Mouse (Mus musculus): Measurements from ENCODE around the gene Cdh16. TPM values are rescaled to one million over a fixed set of nuclear protein-coding genes. Genes with fewer than 3 reads are reported as not detected.
"Not testable (repeated sequence)": the region's sequence is repeated elsewhere in the genome, so short reads cannot be mapped to it uniquely, and the experiment has no call there.

Cdh16 gene
- not detected in 2 replicates for polyA plus RNA-seq (2014; fragmentation: Nextera tagmentation; extraction: Ambion mirVana)

DNA sequence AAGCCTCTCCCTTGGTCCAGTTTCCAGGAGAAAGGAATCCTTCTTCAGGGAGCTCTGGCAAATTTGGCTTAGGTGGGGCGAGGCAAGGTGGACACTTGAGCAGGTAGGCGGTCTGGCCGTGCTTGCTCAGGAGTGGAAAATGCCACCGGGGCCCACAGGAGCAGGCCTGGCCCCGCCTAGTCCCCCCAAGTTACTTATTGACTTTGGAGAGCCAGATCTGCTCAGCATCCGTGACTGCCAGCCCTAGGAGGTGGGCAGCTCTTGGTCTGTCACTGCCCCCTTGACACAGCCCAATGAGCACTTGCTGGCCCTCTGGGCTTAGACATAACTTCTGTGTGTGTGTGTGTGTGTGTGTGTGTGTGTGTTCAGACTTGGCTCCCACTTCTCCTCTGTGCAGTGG is at the start of gene Cdh16:
Gene Cdh16, minus strand, starts transcription at position 236 of the 400 bp plus-strand sequence.
- Histone ChIP-seq H3K4me1 (ENCODE audit: control insufficient read depth, insufficient read depth, low read length) (no peaks in the 10 kb centered on the region), H3K36me3 (ENCODE audit: control insufficient read depth, insufficient read depth, low read length) (no peaks in the 10 kb centered on the region), H3K4me3 (ENCODE audit: low read depth, low read length) (no peak within 1 kb of the TSS), H3K9me3 (ENCODE audit: control insufficient read depth, low read length) (no peaks in the 10 kb centered on the region), H3K27me3 (ENCODE audit: control insufficient read depth, insufficient read depth, low read length) (no peaks in the 10 kb centered on the region), H3K27ac (replicated peaks; ENCODE audit: low read depth, low read length) (no peak within 1 kb of the TSS), H3K9ac (ENCODE audit: low read length) (no peak within 1 kb of the TSS), H3K4me2 (ENCODE audit: low read depth, severe bottlenecking) (no peak within 1 kb of the TSS)
- ATAC-seq (ENCODE audit: insufficient number of reproducible peaks, low FRiP score, low TSS enrichment, low read depth) (no peak), DNase-seq (ENCODE audit: low spot score) (no peak)
- WGBS: 89% methylated on average over 6 of the region's 6 CpGs

DNA sequence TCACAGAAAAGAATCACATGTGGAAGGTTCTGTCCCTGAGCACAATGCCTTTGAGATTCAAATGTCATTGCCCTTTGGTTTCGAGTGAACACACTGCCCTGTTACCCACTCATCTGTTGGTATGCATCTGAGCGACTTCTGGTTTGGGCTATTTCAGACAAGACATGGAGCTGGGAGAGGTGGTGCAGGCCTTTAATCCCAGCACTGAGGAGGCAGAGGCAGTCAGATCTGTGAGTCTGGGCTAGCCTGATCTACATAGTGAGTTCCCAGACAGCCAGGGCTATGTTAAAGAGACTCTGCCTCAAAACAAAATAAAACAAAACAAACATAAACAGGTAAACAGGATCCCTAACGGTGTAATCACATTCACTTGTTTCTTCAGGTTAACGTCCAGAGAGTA is 31.4 kb upstream of the Cdh16 start:
- no peak overlapping the region for H3K4me2 ChIP-seq (ENCODE audit: low read depth, severe bottlenecking)
- no peak overlapping the region for H3K4me3 ChIP-seq (ENCODE audit: low read depth, low read length)
- no peak overlapping the region for H3K9ac ChIP-seq (ENCODE audit: low read length)
- H3K27me3 ChIP-seq (ENCODE audit: control insufficient read depth, insufficient read depth, low read length): no peaks in the 10 kb centered on the region
- H3K9me3 ChIP-seq (ENCODE audit: control insufficient read depth, low read length): no peaks in the 10 kb centered on the region
- no peaks in the 10 kb centered on the region for H3K36me3 ChIP-seq (ENCODE audit: control insufficient read depth, insufficient read depth, low read length)
- 81% methylated on average over 4 of the region's 4 CpGs for WGBS
- H3K27ac ChIP-seq (replicated peaks; ENCODE audit: low read depth, low read length): no peak overlapping the region
- no peaks in the 10 kb centered on the region for H3K4me1 ChIP-seq (ENCODE audit: control insufficient read depth, insufficient read depth, low read length)
- DNase-seq (ENCODE audit: low spot score) (no peak), ATAC-seq (ENCODE audit: insufficient number of reproducible peaks, low FRiP score, low TSS enrichment, low read depth) (no peak)

DNA sequence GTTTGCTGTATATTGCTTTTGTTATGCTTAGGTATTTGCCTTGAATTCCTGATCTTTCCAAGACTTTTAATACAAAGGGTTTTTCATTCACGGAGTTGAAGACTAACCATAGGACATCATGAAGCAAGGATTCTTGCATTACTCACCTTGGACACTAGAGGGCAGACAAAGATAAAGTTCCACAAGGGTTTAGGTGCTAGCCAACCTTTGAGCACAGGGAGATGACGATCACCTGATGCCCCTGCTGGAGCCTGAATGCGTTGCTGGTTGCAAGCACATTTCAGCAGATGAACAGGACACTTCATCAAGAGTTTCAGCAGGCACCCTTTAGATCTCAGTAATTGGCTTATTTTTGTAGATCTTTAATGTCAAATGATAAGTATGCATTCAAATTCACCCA is 30.8 kb upstream of the Cdh16 start:
- Histone ChIP-seq H3K9ac (ENCODE audit: low read length) (no peak overlapping the region), H3K27ac (replicated peaks; ENCODE audit: low read depth, low read length) (no peak overlapping the region), H3K4me2 (ENCODE audit: low read depth, severe bottlenecking) (no peak overlapping the region), H3K9me3 (ENCODE audit: control insufficient read depth, low read length) (no peaks in the 10 kb centered on the region), H3K4me1 (ENCODE audit: control insufficient read depth, insufficient read depth, low read length) (no peaks in the 10 kb centered on the region), H3K4me3 (ENCODE audit: low read depth, low read length) (no peak overlapping the region), H3K36me3 (ENCODE audit: control insufficient read depth, insufficient read depth, low read length) (no peaks in the 10 kb centered on the region), H3K27me3 (ENCODE audit: control insufficient read depth, insufficient read depth, low read length) (no peaks in the 10 kb centered on the region)
- peak; percentile 81 for DNase-seq (ENCODE audit: low spot score)
- peak; percentile 51; the same call in 1 of the 2 replicates for ATAC-seq (ENCODE audit: insufficient number of reproducible peaks, low FRiP score, low TSS enrichment, low read depth)
- 4% methylated on average over 3 of the region's 3 CpGs for WGBS

DNA sequence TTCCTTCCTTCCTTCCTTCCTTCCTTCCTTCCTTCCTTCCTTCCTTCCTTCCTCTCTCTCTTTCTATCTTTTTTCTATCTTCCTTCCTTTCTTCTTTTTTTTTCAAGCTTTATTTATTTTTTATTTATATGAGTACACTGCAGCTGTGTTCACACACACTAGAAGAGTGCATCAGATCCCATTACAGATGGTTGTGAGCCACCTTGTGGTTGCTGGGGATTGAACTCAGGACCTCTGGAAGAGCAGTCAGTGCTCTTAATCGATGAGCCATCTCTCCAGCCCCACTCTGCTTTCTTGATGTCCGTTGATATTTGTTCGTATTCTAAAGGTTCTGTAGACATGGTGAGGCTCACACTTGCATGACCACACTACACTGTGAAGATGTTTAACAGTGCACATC is 20.0 kb upstream of the Cdh16 start:
- H3K36me3 ChIP-seq (ENCODE audit: control insufficient read depth, insufficient read depth, low read length): not testable (repeated sequence)

GRCm38 (mm10) chr8:104642324-104642654 is 18.1 kb upstream of the Cdh16 start:
- H3K4me2 ChIP-seq (ENCODE audit: low read depth, severe bottlenecking): peak overlapping the region; percentile 94
- peak overlapping the region; percentile 88 for H3K4me3 ChIP-seq (ENCODE audit: low read depth, low read length)
- 80% methylated on average over 6 of the region's 6 CpGs for WGBS
- no peaks in the 10 kb centered on the region for H3K36me3 ChIP-seq (ENCODE audit: control insufficient read depth, insufficient read depth, low read length)
- H3K4me1 ChIP-seq (ENCODE audit: control insufficient read depth, insufficient read depth, low read length): peaks cover 5% of the 10 kb centered on the region; the same call in 1 of the 2 replicates
- no peak overlapping the region for H3K27ac ChIP-seq (replicated peaks; ENCODE audit: low read depth, low read length)
- H3K27me3 ChIP-seq (ENCODE audit: control insufficient read depth, insufficient read depth, low read length): no peaks in the 10 kb centered on the region
- DNase-seq (ENCODE audit: low spot score) (no peak), ATAC-seq (ENCODE audit: insufficient number of reproducible peaks, low FRiP score, low TSS enrichment, low read depth) (peak; percentile 28; the same call in 1 of the 2 replicates)
- H3K9me3 ChIP-seq (ENCODE audit: control insufficient read depth, low read length): no peaks in the 10 kb centered on the region
- H3K9ac ChIP-seq (ENCODE audit: low read length): peak overlapping the region; percentile 79

More for the DNA sequence above, 20.0 kb upstream of the Cdh16 start:
- not testable (repeated sequence) for H3K4me2 ChIP-seq (ENCODE audit: low read depth, severe bottlenecking); H3K4me1 ChIP-seq (ENCODE audit: control insufficient read depth, insufficient read depth, low read length); H3K9me3 ChIP-seq (ENCODE audit: control insufficient read depth, low read length); H3K27me3 ChIP-seq (ENCODE audit: control insufficient read depth, insufficient read depth, low read length); DNase-seq (ENCODE audit: low spot score); H3K9ac ChIP-seq (ENCODE audit: low read length); H3K27ac ChIP-seq (replicated peaks; ENCODE audit: low read depth, low read length); ATAC-seq (ENCODE audit: insufficient number of reproducible peaks, low FRiP score, low TSS enrichment, low read depth); H3K4me3 ChIP-seq (ENCODE audit: low read depth, low read length)
- 70% methylated on average over 3 of the region's 3 CpGs for WGBS

DNA sequence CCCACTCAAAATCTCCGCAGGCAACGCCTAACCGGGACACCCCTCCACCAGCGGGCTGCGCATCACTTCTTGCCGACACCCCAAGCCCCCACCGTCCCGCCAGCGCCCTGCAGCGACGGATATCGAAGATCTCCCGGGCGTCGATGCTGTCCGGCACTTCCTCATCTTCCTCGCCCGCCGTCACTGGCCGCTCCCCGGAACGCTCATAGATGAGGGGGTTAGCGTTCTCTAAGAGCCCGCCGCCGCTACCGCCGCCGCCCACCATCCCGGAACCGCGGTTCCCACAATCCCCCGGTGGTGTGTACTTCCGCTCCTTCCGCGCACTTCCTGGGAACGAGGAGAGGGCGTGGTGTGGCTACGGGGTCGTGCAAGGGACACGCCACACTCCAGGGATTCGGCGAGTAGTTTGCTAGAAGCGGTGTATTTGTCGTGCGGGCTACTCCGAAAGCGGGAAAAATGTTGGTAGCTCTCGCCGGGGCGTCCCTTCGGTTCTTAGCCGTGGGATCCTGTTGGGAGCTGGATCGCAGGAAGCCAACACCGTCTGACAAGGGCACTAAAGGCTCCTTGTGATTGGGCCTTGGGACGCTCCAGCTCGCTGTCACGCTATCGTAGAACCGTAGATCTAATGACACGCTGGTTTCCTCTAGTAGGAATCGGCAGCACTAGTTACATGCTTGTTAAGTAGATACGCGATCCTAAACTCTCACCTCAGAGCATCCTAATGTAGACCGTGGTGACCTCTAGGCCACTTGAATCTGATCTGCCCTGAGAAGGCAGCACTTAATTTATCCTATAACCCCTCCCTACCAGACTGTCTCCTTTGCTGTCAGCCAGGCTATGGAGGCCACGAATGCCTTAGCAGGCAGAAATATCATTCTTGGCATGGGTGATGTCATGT is 17.5 kb upstream of the Cdh16 start, which contains the start of gene Ciao2b:
Gene Ciao2b, minus strand, starts transcription at position 540 of the 898 bp plus-strand sequence.
- Histone ChIP-seq H3K4me3 (ENCODE audit: low read depth, low read length) (peak within 1 kb of the TSS; percentile 88), H3K4me1 (ENCODE audit: control insufficient read depth, insufficient read depth, low read length) (peaks cover 5% of the 10 kb centered on the region; the same call in 1 of the 2 replicates), H3K9me3 (ENCODE audit: control insufficient read depth, low read length) (no peaks in the 10 kb centered on the region), H3K4me2 (ENCODE audit: low read depth, severe bottlenecking) (peak within 1 kb of the TSS; percentile 94), H3K27ac (replicated peaks; ENCODE audit: low read depth, low read length) (no peak within 1 kb of the TSS), H3K9ac (ENCODE audit: low read length) (peak within 1 kb of the TSS; percentile 79), H3K36me3 (ENCODE audit: control insufficient read depth, insufficient read depth, low read length) (no peaks in the 10 kb centered on the region), H3K27me3 (ENCODE audit: control insufficient read depth, insufficient read depth, low read length) (no peaks in the 10 kb centered on the region)
- ATAC-seq (ENCODE audit: insufficient number of reproducible peaks, low FRiP score, low TSS enrichment, low read depth) (peak; percentile 90), DNase-seq (ENCODE audit: low spot score) (peak; percentile 90)
- WGBS: 1% methylated on average over 66 of the region's 66 CpGs

- H3K27ac ChIP-seq (replicated peaks; ENCODE audit: low read depth, low read length): no peak overlapping the region
- peak overlapping the region; percentile 79 for H3K9ac ChIP-seq (ENCODE audit: low read length)
- peaks cover 5% of the 10 kb centered on the region; the same call in 1 of the 2 replicates for H3K4me1 ChIP-seq (ENCODE audit: control insufficient read depth, insufficient read depth, low read length)
- no peaks in the 10 kb centered on the region for H3K9me3 ChIP-seq (ENCODE audit: control insufficient read depth, low read length)
- DNase-seq (ENCODE audit: low spot score) (peak; percentile 21), ATAC-seq (ENCODE audit: insufficient number of reproducible peaks, low FRiP score, low TSS enrichment, low read depth) (no peak)
- no peaks in the 10 kb centered on the region for H3K36me3 ChIP-seq (ENCODE audit: control insufficient read depth, insufficient read depth, low read length)
- H3K4me3 ChIP-seq (ENCODE audit: low read depth, low read length): peak overlapping the region; percentile 88
- peak overlapping the region; percentile 94 for H3K4me2 ChIP-seq (ENCODE audit: low read depth, severe bottlenecking)
- 10% methylated on average over 25 of the region's 25 CpGs for WGBS
- no peaks in the 10 kb centered on the region for H3K27me3 ChIP-seq (ENCODE audit: control insufficient read depth, insufficient read depth, low read length)
Measured at GRCm38 (mm10) chr8:104640831-104641370, 16.7 kb upstream of the Cdh16 start.

DNA sequence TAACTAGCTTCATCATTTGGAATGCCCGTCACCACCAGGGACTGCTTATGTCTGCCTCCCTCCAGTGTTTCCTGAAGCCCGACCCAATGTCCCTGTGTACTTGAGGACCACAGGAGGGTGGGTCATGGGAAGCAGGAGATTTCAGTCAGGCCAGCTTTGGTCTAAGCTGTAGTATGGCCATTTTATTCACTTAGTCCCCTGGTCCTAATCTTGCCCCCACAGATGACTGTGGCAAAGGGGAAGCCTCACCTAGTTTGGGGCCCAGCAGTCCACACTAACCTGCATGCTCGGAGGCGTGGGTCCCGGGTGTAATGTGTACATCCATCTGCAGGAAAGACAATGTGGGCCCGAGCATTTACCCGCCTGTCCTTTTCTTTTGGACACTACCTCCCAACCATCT is 16.0 kb upstream of the Cdh16 start:
- Histone ChIP-seq H3K27ac (replicated peaks; ENCODE audit: low read depth, low read length) (no peak overlapping the region), H3K4me3 (ENCODE audit: low read depth, low read length) (peak overlapping the region; percentile 88), H3K9me3 (ENCODE audit: control insufficient read depth, low read length) (no peaks in the 10 kb centered on the region), H3K4me1 (ENCODE audit: control insufficient read depth, insufficient read depth, low read length) (peaks cover 5% of the 10 kb centered on the region; the same call in 1 of the 2 replicates), H3K36me3 (ENCODE audit: control insufficient read depth, insufficient read depth, low read length) (no peaks in the 10 kb centered on the region), H3K27me3 (ENCODE audit: control insufficient read depth, insufficient read depth, low read length) (no peaks in the 10 kb centered on the region), H3K4me2 (ENCODE audit: low read depth, severe bottlenecking) (peak overlapping the region; percentile 94; the same call in 1 of the 2 replicates), H3K9ac (ENCODE audit: low read length) (no peak overlapping the region)
- WGBS: 82% methylated on average over 7 of the region's 7 CpGs
- DNase-seq (ENCODE audit: low spot score) (no peak), ATAC-seq (ENCODE audit: insufficient number of reproducible peaks, low FRiP score, low TSS enrichment, low read depth) (no peak)

All from limb, embryonic 11.5 days (tissue).